Mouse (Mus musculus) heart, postnatal 36 days (tissue): ENCODE measurements around the gene Gbgt1. TPM values are rescaled to one million over a fixed set of nuclear protein-coding genes. Genes with fewer than 3 reads are reported as not detected.
A peak's percentile ranks its signal among the peaks of the same experiment; 100 is the strongest.

Source experiments
- DNase-seq, 2 experiments: peaks; one replicate each; pipeline ENCODE4 v3.0.0; 2021 to 2022
- intact Hi-C: fragments of 180-260 bp; cut with DNase I; formaldehyde crosslinking; loops from one replicate; pipeline ENCODE4 v1.15.1; 2025
- total RNA-seq, 2 experiments: library from RNA; stranded (reverse); gene quantifications; 2 replicates each; pipeline ENCODE4 v1.2.3; 2021

Gene Gbgt1
- total RNA-seq, 2 experiments from 2014 or later = 2.6 to 3.7 TPM

DNA sequence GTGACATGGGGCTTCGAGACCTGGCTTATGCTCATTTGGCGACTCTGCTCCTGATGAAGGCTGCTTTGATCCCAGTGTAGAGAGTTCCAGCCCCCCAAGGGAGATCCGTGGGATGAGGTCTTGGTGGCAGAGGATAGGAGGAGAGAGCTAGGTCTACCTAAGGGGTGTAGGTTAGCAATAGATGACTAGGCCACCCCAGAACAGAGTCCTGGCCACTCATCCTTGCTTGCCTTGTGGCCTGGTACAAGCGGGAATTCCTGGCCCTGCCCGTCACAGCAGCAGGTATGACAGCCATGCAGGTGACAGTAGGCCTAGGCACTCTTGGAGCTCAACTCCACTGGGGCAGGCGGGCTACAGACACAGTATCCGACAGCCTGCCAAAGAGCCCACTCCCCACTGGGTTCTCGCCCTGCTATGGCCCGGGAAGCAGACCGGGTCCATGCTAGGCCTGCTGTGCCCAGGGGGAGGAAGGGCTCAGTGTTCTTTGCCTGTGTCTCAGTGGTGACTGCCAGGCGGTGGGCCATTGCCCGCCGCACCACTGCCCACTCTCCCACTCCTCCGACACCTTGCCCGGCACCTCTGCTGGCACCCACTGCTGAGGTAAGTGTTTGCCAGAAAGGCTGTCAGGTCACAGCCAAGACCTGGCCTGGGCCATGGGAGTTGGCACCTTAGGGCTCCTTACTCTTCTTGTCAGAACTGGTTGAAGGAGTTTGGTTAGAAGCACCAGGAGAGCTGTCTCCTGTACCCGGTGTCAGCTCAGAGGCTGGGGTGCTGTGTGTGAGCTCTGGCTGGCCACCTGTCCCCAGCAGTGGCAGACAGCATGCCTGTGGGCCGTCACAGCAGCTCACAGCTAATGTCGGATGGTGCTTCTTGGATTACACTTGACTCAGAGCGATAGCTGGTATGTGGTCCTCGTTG lies 31.0 kb downstream of the Gbgt1 start:
- DNase-seq = no peak
- intact Hi-C loops = no loop called here

DNA sequence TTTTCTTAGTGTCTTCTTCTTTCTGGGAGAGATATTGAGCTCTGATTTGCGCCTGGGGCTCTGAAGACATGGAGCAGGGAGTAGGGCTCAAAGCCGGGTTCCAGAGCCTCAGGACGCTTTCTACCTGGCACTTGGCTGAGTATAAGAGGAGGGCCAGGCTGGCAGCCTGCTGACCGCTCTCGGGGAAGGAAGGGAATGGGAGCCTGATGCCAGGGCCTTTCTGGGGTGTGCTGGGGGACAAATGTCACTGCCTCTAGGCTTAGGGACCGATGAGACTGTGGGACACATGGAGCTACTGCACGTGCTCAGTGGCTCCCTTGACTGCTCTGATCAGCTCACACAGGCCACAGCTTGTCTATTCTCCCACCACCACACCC lies 31.7 kb downstream of the Gbgt1 start:
- intact Hi-C loops = no loop called here

DNA sequence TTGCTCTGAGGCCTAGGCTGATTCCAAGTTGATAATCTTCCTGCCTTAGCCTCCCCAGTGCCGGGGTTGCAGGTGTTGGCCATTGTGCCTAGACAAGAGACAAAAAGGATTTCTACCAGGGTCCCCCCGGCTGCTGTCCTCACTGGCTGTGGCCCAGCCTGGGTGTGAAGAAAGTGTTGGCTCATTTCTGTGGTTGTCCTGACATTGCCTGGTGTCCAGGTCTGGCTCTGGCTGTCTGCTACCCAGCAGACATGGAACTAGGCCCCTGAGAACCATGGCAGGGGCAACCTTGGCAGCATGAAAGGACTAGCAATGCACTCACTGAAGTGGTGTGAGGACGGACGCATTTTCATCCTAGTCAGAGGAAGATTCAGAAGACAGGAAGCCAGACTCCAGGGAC lies 33.2 kb downstream of the Gbgt1 start:
- no peak for DNase-seq
- intact Hi-C loops = no loop called here

More for the DNA sequence above, 31.7 kb downstream of the Gbgt1 start:
- DNase-seq = no peak

DNA sequence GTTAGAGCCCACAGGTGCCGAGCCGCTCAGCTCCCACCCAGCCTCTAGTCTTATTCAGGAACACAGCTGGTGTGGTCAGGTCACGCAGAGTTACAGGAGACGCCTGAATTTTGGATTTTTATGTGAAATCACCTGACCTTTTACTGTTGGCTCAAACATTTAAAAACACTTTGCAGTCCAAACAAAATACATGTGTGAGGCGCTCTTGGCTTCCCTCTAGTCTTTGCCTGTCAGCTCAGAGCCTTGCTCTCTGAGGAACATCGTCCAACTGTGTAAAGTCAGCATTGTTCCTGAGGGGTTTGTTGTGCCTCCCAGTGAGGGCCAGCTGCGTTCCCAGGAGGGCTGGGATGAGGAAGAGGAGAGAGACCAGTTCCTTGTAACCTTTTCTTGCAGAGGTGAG lies 33.6 kb downstream of the Gbgt1 start:
- DNase-seq = peak in 1 of 2 experiments; percentile 28
- intact Hi-C loops = no loop called here

DNA sequence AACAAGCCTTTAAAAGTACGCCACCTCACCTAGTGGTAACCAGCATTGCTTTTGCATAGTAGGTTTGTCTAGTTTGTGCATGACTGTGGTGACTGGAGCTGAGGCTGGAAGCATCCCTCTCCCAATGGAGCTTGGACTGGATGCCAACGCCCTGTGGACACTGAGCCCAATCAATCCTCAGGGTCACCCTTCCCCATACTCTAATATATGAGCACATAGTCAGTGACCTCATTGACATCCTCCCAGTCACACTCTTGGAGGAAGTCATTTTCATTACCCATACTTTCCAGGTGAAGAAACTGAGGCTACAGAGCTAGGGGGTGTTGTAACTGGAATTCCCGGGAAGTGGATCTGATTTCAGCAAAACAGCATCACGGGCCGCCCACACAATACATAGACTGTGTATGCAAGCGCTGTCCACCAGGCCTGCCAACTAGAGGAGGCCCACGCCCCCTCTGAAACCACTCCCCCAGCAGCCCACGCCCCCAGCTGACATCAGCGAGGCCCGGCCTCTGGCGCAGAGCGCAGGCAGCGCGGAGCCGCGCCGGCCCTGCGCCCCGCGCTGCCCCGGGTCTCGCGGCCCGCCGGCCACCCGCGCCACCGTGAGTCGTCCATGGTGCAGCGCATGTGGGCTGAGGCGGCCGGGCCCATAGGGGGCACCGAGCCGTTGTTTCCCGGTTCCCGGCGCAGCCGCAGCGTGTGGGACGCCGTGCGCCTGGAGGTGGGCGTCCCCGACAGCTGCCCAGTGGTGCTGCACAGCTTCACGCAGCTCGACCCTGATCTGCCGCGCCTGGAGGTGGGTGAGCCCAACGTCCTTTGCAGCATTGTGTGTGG lies 36.5 kb downstream of the Gbgt1 start:
- DNase-seq = peak; percentile 89 to 91
- intact Hi-C loops = no loop called here

DNA sequence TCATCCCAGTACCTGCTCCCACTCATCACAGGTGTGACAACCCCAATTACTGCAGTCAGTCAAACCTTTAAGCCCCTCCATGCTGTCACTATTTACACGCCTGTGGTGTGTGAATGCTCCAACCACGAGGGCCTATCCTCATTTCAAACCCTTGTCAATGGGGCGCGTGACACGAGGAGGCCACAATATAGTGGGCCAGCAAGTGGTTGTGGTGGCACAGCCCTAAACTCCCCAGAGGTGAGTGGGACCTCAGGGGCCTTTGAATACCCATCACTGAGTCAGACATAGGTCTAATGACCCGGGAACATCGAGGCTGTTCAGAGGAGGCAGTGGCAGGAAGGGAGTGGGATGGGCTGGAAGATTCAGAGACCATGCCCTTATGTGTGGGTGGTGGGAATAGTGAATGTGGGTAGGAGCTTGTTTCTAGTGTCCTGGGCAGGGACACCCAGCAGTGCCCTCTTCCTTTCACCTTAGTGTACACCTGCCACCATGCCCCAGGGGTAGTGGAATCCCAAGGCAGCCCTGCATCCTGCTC lies 37.3 kb downstream of the Gbgt1 start:
- intact Hi-C loops = no loop called here
- DNase-seq = no peak

DNA sequence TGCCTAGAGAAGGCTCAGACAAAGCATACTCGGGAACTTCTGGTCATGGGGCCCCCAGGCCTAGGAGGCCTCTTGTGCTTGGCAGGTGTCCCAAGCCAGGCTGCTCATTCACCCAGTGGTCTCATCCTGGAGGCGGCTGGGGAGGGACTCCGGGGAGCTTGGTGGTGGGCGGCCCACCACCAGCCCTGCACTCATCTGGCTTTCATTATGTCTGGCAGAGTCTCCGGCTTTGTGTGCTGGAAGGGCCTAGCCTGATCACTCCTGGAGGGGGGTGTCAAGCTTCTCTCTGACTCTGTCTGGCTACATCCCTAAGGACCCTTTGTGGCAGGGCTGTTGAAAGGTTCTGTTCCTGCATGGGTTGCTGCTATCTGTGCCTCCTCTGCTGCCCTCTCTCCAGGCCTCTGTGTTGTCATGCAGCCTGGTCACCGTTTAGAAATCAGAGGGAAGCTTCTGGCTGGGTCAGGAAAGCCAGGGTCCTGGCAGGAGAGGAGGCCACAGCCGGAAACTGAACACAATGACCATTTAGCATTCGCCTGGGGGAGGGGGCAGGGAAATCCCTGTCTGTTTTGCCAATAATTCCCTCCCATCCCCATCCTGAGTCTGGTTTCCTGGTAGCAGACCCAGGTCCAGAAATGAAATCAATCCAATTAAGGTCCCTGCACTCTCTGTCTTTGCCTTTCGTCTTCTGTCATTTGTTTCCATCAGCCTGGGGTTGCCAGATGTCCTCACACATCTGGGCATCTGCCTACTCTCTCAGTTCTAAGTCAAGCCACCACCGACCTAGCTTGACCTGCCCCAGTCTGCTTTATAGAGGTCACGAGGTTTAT lies 38.0 kb downstream of the Gbgt1 start:
- intact Hi-C loops = no loop called here
- peak; percentile 44 to 53 for DNase-seq

DNA sequence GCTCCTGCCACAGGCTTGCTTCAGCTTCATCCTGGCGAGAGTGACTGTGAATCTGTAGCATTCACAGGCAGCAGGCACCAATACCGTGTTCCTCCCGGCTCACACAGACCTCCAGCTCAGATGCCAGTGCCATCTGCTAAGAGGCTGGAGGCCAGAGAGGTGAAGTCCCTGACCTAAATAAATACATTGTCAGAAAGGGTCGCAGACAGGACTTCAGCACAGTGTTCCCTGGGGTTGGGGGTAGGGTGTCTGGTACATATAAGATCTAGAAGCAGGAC lies 38.5 kb downstream of the Gbgt1 start:
- intact Hi-C loops = no loop called here
- peak in 1 of 2 experiments; percentile 18 for DNase-seq

DNA sequence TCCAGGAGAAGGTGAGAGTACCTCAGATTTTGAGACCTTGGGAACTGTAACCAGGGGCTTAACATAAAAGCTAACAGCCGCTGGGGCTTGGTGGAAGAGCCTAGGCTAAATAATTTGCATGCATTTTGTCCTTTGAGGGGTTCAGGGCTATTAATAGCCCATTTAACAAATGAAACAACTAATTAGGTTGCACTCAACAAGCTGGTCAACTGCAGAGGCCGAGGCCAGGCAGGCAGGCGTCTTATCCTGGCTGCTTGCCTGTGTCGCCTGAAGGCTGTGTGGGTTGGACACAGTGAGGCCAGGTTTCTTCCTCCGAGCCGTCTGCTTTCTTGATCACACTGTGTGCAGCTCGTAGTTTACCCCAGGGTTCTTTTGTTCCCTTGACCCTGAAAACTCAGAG lies 39.0 kb downstream of the Gbgt1 start:
- DNase-seq = peak in 1 of 2 experiments; percentile 36
- intact Hi-C loops = no loop called here

DNA sequence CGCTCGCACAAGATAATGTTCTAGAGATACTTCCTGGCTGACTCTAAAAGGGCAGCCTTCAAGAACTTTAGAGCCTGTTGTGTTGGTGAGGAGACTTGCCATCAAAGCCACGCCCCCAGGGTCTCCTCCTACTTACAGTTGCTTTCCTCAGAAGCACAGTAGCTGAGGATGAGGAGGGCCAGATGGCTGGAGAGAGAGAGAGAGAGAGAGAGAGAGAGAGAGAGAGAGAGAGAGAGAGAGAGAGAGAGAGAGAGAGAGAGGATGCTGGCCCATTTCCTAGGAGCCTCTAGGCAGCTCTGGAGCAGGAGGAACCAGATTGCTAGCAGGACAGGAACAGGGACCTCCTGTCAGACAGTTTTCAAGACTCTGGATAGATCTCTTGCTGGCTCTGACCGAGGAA lies 39.5 kb downstream of the Gbgt1 start:
- DNase-seq = peak in 1 of 2 experiments; percentile 32

DNA sequence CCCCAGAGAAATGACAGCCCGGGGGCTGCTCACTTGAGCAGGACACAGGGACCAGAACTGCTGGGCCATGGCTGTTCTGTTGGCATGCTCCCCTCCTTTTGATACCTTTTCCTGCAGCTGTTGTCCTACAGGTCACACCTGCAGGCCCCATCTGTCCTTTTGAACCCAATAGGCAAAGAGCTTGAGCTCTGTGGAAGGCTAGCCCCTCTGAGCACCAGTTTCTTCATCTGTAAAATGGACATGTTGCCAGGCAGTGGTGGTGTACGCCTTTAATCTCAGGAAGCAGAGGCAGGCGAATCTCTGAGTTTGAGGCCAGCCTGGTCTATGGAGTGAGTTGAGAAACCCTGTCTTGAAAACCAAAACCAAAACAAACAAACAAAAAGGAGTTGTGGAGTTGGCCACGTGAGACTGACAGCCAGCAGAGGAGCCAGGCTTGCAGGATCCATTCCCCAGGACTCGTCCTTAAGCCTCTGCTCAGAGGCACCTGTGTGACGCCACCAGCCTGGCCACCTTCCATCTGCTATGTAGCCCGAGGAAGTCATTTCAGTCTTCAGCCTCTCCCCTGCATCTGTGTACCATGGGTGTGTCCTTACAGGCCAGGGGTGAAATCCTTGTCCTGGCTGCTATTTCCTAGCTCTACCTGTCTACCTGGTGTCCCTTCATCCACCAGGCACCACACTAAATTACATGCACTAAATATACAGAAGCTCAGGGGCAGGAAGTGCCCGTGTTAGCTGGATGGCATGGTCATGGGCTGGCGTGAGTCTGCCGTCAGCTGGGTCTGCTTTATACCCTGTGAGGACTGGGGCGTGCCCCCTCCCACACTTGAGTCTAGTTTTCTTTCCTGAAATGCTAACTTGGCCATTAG lies 40.3 kb downstream of the Gbgt1 start:
- intact Hi-C loops = no loop called here

More for the DNA sequence above, 39.5 kb downstream of the Gbgt1 start:
- intact Hi-C loops = no loop called here

DNA sequence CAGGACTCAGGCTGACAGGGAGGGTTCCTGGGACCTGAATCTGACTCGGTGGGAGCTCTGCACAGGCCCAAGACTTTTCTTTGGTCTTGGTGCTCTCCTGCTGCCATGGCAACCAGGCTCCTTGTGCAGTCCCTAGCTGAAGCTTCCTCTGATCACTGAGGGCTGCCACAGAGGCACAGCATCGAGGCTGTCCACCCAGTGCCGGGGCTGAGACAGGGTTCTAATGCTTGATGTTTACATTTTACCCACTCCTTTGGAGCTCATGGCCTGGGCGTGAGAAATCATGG lies 40.9 kb downstream of the Gbgt1 start:
- intact Hi-C loops = no loop called here
- DNase-seq = no peak

More for the DNA sequence above, 40.3 kb downstream of the Gbgt1 start:
- DNase-seq = no peak

DNA sequence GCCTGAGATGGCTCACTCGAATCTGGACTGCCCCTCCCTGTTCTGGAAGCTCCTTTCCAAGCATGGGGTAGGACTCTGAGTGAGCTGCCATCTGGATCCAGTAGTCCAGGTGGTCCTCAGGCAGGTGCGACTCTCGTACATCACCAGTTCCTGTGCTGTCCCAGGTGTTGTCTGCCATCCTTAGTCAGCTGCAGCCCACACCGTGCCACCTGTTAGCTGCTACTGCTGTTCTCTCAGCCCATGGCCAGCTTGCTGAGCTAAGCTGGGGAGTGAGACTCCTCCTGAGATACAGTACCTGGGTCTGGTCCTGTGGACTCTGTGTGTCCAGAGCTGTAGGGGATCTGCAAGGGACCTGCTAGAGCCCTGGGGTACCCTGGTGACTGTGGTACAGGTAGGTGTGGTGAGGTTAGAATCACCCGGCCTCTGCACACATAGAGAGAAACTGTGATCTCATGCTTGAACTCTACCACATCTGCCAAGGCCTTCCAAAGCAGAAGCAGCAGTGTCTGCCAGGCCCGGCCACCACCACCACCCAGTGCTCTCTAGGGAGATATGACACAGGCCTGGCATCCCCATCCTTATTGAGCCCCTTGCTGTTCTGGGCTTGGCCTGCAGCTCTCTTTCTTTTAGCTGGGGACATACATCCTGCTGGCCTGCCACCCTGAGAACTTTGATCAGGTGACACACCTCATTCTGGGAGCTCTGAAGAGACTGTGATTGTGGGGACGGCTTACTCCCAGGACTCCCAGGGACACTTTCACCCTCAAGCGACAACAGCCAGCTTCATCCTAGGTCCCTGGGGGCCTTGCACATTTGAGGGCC lies 41.5 kb downstream of the Gbgt1 start:
- intact Hi-C loops = no loop called here

DNA sequence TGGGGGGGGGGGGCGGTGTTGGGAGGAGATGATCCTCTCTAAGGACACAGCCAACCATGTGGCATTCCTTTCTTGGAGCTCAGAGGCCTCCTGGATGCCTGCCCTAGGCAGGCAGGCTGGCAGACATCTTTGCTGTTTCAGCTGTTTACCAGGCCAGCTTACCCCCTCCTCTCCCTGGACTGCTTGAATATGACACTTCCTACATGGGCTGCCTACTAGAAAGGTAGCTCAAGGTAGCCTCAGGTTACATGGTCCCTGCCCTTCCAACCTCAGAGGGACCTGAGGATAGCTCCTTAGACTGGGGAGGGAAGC lies 42.1 kb downstream of the Gbgt1 start:
- DNase-seq = no peak
- intact Hi-C loops = no loop called here

More for the DNA sequence above, 41.5 kb downstream of the Gbgt1 start:
- peak in 1 of 2 experiments; percentile 17 for DNase-seq

DNA sequence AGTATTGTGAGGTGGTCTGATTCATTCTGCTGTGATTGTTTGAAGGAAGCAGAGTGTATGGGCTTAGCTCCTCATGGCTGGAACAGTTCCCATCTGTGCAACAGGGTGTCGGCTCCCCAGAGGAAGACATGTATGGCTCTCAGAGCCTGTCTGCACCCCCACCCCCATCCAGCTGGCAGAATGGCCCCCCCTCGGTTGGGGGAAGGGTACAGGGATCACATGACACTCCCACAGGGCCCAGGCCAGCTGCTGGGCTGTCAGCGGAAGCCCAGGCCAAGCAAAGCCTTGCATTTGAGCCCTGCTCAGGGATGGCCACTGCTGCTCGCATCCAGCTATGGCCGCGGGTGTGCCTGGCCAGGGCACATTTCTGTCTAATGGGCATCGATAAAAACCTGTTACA lies 42.5 kb downstream of the Gbgt1 start:
- peak; percentile 64 to 66 for DNase-seq
- intact Hi-C loops = no loop called here

DNA sequence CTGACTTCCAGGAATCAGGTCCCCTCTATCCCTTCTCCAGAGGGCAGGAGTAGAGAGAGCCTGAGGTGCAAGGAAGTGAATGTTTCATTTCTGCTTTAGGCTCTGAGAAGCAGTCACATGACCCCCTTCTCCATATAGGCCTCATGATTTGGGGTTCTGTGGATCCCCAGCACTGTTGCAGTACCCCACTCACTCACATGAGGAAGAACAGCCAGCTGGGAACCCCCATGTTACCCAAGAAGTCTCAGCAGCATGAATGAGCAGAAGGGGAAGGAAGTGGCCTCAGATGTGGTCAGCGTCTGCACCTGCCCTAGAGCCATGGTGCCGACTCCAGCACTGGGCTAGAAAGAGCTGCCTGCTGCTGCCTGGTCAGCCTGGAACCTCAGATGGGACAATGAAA lies 43.3 kb downstream of the Gbgt1 start:
- peak in 1 of 2 experiments; percentile 36 for DNase-seq
- intact Hi-C loops = no loop called here

DNA sequence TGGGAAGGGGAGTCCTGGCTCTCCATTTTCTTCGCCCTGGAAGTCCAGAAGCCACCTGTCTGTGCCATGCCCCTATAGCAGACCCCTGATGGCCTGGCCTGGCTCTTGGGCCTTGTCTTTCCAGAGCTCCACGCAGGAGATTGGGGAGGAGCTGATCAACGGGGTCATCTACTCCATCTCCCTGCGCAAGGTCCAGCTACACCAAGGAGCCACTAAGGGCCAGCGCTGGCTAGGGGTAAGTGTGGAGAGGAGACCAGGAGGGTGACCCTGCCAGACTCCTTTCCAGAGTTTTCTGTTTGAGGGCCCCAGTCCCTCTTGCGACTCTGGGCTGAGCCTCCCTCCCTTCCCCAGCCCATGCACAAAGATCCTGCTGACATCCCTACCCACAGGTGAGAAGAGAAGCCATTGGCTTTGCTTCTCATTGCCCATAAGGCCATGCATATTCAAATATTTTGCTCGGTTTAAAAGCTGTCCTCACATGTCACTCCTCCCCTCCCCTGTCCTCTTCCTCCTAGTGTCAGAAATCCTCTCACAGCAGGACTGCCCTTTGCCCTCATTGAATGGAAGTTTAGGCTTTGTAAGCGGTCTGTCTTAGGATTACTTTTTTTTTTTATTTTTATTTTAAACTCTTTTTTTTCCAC lies 44.0 kb downstream of the Gbgt1 start:
- intact Hi-C loops = no loop called here
- no peak for DNase-seq

DNA sequence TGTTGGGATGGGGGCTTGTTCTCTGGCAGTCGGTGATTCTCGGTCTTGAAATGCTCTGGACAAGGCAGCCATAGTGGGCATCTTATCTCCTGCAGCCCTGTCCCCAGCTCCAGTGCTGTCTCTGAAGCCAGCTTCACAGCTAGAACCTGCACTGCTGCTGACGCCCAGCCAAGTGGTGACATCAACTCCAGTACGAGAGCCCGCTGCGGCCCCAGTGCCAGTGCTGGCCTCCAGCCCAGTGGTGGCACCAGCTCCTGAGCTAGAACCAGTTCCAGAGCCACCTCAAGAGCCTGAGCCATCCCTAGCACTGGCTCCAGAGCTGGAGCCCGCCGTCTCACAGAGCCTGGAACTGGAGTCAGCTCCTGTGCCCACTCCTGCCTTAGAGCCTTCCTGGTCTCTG lies 47.2 kb downstream of the Gbgt1 start:
- no peak for DNase-seq
- intact Hi-C loops = no loop called here

DNA sequence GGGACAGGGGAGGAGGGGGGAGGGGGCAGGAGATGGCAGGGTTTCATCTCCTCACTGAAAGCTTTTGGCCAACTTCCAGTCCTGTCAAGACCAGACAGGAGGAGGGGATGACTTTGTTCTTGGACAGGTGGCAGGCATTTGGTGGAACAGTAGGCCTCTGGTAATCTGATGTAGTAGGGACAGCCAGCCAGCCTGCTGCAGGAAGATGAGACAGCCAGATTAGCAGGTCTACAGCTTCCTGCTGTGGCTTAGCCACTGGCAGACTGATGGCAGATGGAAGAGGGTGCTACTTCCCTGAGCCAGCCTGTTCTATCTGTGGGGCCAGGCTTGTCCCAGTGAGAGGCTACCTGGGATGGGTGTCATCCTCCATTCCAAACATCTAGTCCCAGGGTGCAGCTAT lies 49.3 kb downstream of the Gbgt1 start:
- intact Hi-C loops = no loop called here
- DNase-seq = no peak
